Mouse (Mus musculus): ENCODE measurements around the gene Cyld. TPM values are rescaled to one million over a fixed set of nuclear protein-coding genes. Genes with fewer than 3 reads are reported as not detected.

The Cyld gene
- polyA plus RNA-seq, 1 experiment from 2014 or later, result 18.4 TPM

DNA sequence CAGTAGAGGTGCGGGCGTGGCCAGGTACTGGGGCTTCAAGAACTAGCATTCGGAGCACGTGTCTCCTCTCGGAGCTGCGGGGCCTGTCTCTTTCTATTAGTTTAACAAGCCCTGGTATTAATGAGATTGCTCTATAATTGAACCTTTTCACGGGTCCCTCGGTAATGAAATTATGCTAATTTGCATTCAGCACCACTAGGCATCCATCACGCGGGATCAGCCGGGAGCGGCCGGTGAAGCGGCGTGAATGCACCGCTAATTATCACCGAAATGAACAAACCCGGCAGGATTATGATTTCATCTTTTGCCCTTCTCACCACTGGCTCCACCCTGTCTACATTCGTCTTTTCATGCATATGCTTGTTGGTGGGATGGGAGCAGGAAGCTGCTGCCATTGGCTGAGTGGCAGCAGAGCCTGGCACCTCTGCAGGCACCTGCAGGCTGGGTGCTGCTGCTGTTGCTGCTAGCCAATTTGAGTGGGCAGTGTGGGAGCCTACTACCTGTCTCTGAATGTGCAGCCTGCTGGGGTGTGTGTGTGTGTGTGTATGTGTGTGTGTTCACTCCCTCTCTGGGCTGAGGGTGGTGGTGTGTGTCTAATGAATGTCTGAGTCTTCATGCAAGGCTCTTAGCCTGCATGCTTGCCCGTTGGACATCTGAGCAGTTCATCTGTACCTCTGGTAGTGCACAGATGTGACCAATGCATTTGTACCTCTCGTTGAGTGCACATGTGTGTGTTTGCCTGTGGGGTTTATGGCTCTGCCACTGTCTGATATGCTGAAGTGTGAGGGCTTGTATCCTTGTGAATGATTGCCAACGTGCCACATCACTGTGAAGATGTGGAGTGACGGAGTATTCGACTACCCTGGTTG lies 97.2 kb downstream of the Cyld start:
- WGBS, result 42% methylated on average over 24 of the region's 24 CpGs
- no peaks in the 10 kb centered on the region for H3K9me3 ChIP-seq (replicated peaks; ENCODE audit: control insufficient read depth, low read length, poor library complexity, severe bottlenecking)
- peak overlapping the region; percentile 47 for H3K27ac ChIP-seq (ENCODE audit: low read length)
- H3K4me1 ChIP-seq (ENCODE audit: control insufficient read depth, insufficient read depth, low read length), result peaks cover 8% of the 10 kb centered on the region; the same call in 1 of the 2 replicates
- peak overlapping the region; percentile 39 for H3K4me2 ChIP-seq (ENCODE audit: low read length)
- peak overlapping the region; percentile 11; the same call in 1 of the 2 replicates for H3K4me3 ChIP-seq (ENCODE audit: low read depth, low read length)
- no peaks in the 10 kb centered on the region for H3K27me3 ChIP-seq (ENCODE audit: control insufficient read depth, insufficient read depth, low read depth, low read length)
- peak; percentile 78 for ATAC-seq
- H3K36me3 ChIP-seq (ENCODE audit: control insufficient read depth, insufficient read depth, low read length), result no peaks in the 10 kb centered on the region
- peak overlapping the region; percentile 38; the same call in 1 of the 2 replicates for H3K9ac ChIP-seq (ENCODE audit: low read depth, low read length)

DNA sequence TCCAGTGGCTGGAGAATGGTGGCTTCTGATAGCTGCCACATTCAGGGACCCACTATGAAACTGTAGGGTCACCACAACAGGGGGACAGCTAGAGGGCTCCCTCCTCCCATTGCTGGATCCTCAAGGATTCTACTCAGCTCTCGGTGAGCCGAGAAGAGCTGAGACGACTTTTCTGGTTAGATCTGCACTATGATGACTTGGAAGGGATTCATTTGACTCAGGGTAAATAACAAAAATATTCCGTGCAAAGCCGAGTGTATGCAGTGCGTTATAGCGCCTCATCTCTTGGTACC lies 97.7 kb downstream of the Cyld start:
- peak; percentile 26 for ATAC-seq
- H3K4me1 ChIP-seq (ENCODE audit: control insufficient read depth, insufficient read depth, low read length), result peaks cover 8% of the 10 kb centered on the region; the same call in 1 of the 2 replicates
- no peak overlapping the region for H3K4me3 ChIP-seq (ENCODE audit: low read depth, low read length)
- H3K27ac ChIP-seq (ENCODE audit: low read length), result no peak overlapping the region
- H3K36me3 ChIP-seq (ENCODE audit: control insufficient read depth, insufficient read depth, low read length), result no peaks in the 10 kb centered on the region
- H3K9ac ChIP-seq (ENCODE audit: low read depth, low read length), result no peak overlapping the region
- no peaks in the 10 kb centered on the region for H3K27me3 ChIP-seq (ENCODE audit: control insufficient read depth, insufficient read depth, low read depth, low read length)
- 71% methylated on average over 7 of the region's 7 CpGs for WGBS
- no peak overlapping the region for H3K4me2 ChIP-seq (ENCODE audit: low read length)
- H3K9me3 ChIP-seq (replicated peaks; ENCODE audit: control insufficient read depth, low read length, poor library complexity, severe bottlenecking), result no peaks in the 10 kb centered on the region

DNA sequence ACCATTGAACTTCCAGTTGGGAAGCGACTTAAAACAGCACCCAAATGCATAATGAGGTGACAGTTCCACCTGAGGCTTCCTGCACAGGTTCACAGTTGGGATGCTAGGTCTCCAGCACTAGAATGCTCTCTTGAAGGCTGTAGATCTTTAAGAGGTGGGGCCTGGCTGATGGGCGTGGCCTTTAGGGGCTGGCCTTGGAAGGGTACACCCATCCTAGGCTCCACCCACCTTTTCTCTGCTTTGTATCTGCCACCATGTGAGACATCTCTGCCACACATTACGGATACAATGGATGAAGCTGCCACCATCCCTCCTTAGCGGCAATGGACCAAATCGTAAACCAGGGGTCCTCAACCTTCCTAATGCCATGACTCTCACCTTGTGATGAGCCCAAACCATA lies 99.1 kb downstream of the Cyld start:
- no peak overlapping the region for H3K4me2 ChIP-seq (ENCODE audit: low read length)
- H3K4me1 ChIP-seq (ENCODE audit: control insufficient read depth, insufficient read depth, low read length), result peaks cover 8% of the 10 kb centered on the region; the same call in 1 of the 2 replicates
- no peaks in the 10 kb centered on the region for H3K36me3 ChIP-seq (ENCODE audit: control insufficient read depth, insufficient read depth, low read length)
- H3K9ac ChIP-seq (ENCODE audit: low read depth, low read length), result no peak overlapping the region
- no peak overlapping the region for H3K4me3 ChIP-seq (ENCODE audit: low read depth, low read length)
- no peaks in the 10 kb centered on the region for H3K9me3 ChIP-seq (replicated peaks; ENCODE audit: control insufficient read depth, low read length, poor library complexity, severe bottlenecking)
- 93% methylated on average over 5 of the region's 5 CpGs for WGBS
- no peaks in the 10 kb centered on the region for H3K27me3 ChIP-seq (ENCODE audit: control insufficient read depth, insufficient read depth, low read depth, low read length)
- no peak overlapping the region for H3K27ac ChIP-seq (ENCODE audit: low read length)
- no peak for ATAC-seq

DNA sequence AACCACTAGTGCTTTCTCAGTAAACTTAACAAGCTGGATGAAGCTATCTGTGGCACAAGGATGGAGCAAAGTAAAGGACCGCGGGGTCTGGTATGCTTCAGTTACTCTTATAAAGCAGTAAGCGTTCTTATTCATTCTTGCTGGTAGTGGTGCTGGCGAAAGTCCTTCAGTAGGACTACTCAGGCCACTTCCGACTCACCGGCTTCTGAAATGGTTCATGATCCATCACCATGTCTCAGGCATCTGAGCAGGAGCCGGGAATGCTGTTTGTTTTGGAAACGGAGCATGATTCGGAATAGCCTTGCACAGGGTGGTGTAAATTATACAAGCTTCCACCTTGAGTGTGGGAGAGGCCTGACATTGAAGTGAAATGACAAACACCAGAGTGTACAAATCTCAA lies 99.8 kb downstream of the Cyld start:
- no peaks in the 10 kb centered on the region for H3K9me3 ChIP-seq (replicated peaks; ENCODE audit: control insufficient read depth, low read length, poor library complexity, severe bottlenecking)
- ATAC-seq, result no peak
- H3K4me2 ChIP-seq (ENCODE audit: low read length), result no peak overlapping the region
- no peaks in the 10 kb centered on the region for H3K27me3 ChIP-seq (ENCODE audit: control insufficient read depth, insufficient read depth, low read depth, low read length)
- 94% methylated on average over 9 of the region's 9 CpGs for WGBS
- peaks cover 8% of the 10 kb centered on the region; the same call in 1 of the 2 replicates for H3K4me1 ChIP-seq (ENCODE audit: control insufficient read depth, insufficient read depth, low read length)
- no peak overlapping the region for H3K4me3 ChIP-seq (ENCODE audit: low read depth, low read length)
- no peaks in the 10 kb centered on the region for H3K36me3 ChIP-seq (ENCODE audit: control insufficient read depth, insufficient read depth, low read length)
- no peak overlapping the region for H3K27ac ChIP-seq (ENCODE audit: low read length)
- no peak overlapping the region for H3K9ac ChIP-seq (ENCODE audit: low read depth, low read length)

Other genes starting within 250 kb of the Cyld start
- gene Nkd1, start 175.7 kb upstream of the Cyld start, polyA plus RNA-seq (2015; fragmentation: Nextera tagmentation; extraction: Ambion mirVana), result 53.9 and 66.7 TPM in 2 replicates
- 1.3 and 1.5 TPM in 2 replicates for gene Snx20, start 60.9 kb upstream of the Cyld start, polyA plus RNA-seq (2015; fragmentation: Nextera tagmentation; extraction: Ambion mirVana)
- gene Nod2, start 49.7 kb upstream of the Cyld start, polyA plus RNA-seq (2015; fragmentation: Nextera tagmentation; extraction: Ambion mirVana), result 0.12 and 0.19 TPM in 2 replicates